Mouse (Mus musculus) lung, adult 2 months (tissue): ENCODE measurements around the gene Mzt1.

ENCODE experiments used
- CTCF ChIP-seq: fragments of 200-500 bp; IDR thresholded peaks from 2 replicates; pipeline ENCODE4 v1.5.1; 2011; ENCODE audit warnings: mild to moderate bottlenecking, low read length, control low read depth; ENCODE audit not compliant: insufficient read depth
- POLR2A ChIP-seq: fragments of 200-500 bp; IDR thresholded peaks from 2 replicates; pipeline ENCODE4 v1.6.1; 2011; ENCODE audit warnings: low read depth, mild to moderate bottlenecking, control low read depth, low read length, borderline replicate concordance; ENCODE audit errors: extremely low read depth

DNA sequence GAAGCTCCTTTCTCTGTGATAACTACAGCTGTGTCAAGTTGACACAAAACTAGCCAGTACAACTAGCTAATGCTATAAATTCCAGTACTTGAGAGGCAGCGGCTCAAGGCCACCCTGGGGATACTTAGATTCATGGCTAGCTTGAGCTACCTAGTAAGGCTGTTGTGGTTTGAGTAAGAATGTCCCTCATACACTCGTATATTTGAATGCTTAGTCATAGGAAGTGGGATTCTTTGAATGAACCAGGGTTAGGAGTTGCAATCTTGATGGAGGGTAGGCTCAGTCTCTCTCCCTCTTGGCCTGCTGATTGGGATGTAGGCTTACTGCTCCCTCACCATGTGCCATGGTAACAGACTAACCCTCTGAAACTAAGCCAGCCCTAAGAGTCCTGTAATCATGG, 17.2 kb upstream of the Mzt1 start:
- TF ChIP-seq CTCF, result no peak
- no peak for TF ChIP-seq POLR2A
